Mouse (Mus musculus) myocyte (in vitro differentiated cells): ENCODE measurements around the gene Siva1. TPM values are rescaled to one million over a fixed set of nuclear protein-coding genes. Genes with fewer than 3 reads are reported as not detected.

ENCODE experiments used
- H3K27me3 ChIP-seq: one replicate; pipeline ENCODE4 v1.6.1; 2011; ENCODE audit not compliant: control insufficient read depth, insufficient read depth, insufficient read length
- H3K36me3 ChIP-seq: one replicate; pipeline ENCODE4 v1.6.1; 2011; ENCODE audit not compliant: control insufficient read depth, insufficient read depth
- H3K4me2 ChIP-seq: one replicate; pipeline ENCODE4 v1.6.1; 2011; ENCODE audit warnings: low read depth, control low read depth
- H3K4me3 ChIP-seq: one replicate; pipeline ENCODE4 v1.5.1; 2011; ENCODE audit warnings: mild to moderate bottlenecking, control low read depth, moderate library complexity
- H3K79me2 ChIP-seq: one replicate; pipeline ENCODE4 v1.6.1; 2011; ENCODE audit not compliant: control insufficient read depth, insufficient read depth
- H3ac ChIP-seq: one replicate; pipeline ENCODE4 v1.6.1; 2011; ENCODE audit not compliant: control insufficient read depth, insufficient read length
- CEBPB ChIP-seq: IDR thresholded peaks from 2 replicates; pipeline ENCODE4 v1.6.1; 2011; ENCODE audit warnings: mild to moderate bottlenecking, moderate library complexity; ENCODE audit not compliant: poor library complexity, insufficient read depth, severe bottlenecking
- E2F4 ChIP-seq: IDR thresholded peaks from one replicate; pipeline ENCODE4 v1.6.1; 2011; ENCODE audit warnings: mild to moderate bottlenecking, control low read depth, moderate library complexity; ENCODE audit not compliant: insufficient read depth
- MAX ChIP-seq: IDR thresholded peaks from one replicate; pipeline ENCODE4 v1.6.1; 2011; ENCODE audit warnings: low read depth, mild to moderate bottlenecking, control low read depth
- MYOD1 ChIP-seq, 3 experiments: IDR thresholded peaks; one replicate each; pipeline ENCODE4 v1.6.1; 2011; ENCODE audit warnings: control low read depth in 2 of 3, low read depth in 2 of 3, mild to moderate bottlenecking in 2 of 3, moderate library complexity in 1 of 3; ENCODE audit not compliant: insufficient read length in 2 of 3, control insufficient read depth in 1 of 3
- MYOG ChIP-seq, 3 experiments: IDR thresholded peaks; one replicate each; pipeline ENCODE4 v1.6.1; 2011; ENCODE audit warnings: control low read depth in 2 of 3, low read depth in 2 of 3, mild to moderate bottlenecking in 2 of 3; ENCODE audit not compliant: insufficient read length in 2 of 3, control insufficient read depth in 1 of 3, insufficient read depth in 1 of 3
- POLR2A ChIP-seq: IDR thresholded peaks from one replicate; pipeline ENCODE4 v1.6.1; 2011; ENCODE audit warnings: low read depth, mild to moderate bottlenecking, control low read depth, moderate library complexity; ENCODE audit not compliant: insufficient read length
- POLR2AphosphoS2 ChIP-seq: IDR thresholded peaks from one replicate; pipeline ENCODE4 v1.6.1; 2011; ENCODE audit warnings: low read depth, control low read depth; ENCODE audit not compliant: insufficient read length
- REST ChIP-seq: IDR thresholded peaks from one replicate; pipeline ENCODE4 v1.6.1; 2011; ENCODE audit warnings: mild to moderate bottlenecking, control low read depth, moderate library complexity; ENCODE audit not compliant: insufficient read depth, insufficient read length
- SRF ChIP-seq: IDR thresholded peaks from one replicate; pipeline ENCODE4 v1.6.1; 2011; ENCODE audit warnings: low read depth; ENCODE audit not compliant: control insufficient read depth, insufficient read length
- TCF12 ChIP-seq: IDR thresholded peaks from one replicate; pipeline ENCODE4 v1.6.1; 2011; ENCODE audit warnings: mild to moderate bottlenecking, control low read depth; ENCODE audit not compliant: poor library complexity, insufficient read depth, severe bottlenecking
- TCF3 ChIP-seq: IDR thresholded peaks from one replicate; pipeline ENCODE4 v1.6.1; 2011; ENCODE audit warnings: low read depth, control low read depth; ENCODE audit not compliant: insufficient read length
- USF1 ChIP-seq: IDR thresholded peaks from one replicate; pipeline ENCODE4 v1.6.1; 2011; ENCODE audit warnings: low read depth, mild to moderate bottlenecking, control low read depth, moderate library complexity
- polyA plus RNA-seq: library from polyadenylated mRNA; unstranded; fragments of >200 nt; fragmentation: generic; extraction: Trizol; gene quantifications from one replicate; pipeline ENCODE4 v1.2.1, GENCODE M21; 2012; ENCODE audit warnings: missing spikeins

The Siva1 gene
- polyA plus RNA-seq, 1 experiment: 85.6 TPM

DNA sequence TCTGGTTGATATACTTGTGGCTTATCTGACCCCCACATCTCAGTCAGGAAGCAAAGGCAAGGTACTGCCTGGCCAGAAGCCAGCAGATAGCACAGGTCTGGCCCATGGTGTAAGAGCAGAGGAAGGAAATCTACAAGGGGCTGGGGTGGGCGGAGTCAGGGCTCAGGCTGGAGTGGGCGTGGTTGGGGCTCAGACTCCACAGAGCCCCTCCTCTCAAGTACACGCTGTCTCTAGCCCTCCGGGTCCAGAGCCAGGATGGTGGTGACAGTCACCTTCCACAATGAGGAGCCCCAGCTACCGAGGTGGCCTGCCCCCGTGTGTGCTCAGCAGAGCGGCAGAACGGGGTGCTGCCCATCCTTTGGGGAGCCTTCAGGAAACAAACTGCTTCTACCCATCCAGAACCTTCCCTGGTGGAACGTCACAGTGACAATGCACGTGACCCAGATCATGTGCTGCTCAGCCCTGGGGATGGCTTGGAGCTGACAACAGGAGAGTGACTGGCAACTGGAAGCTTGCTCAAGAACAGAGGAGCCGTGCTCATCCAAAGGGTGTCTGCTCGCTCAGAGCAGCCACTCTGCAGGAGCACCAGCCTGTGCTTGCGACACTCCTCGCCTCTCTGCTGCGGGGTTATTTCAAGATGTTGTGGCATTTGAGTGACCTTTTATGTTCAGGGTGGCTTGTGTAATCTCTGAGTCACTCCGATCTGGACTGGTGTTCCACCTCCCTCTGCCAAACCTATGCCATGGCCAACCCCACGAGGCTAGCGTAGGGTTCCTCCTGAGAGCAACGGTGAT lies 15.4 kb upstream of the Siva1 start:
- Histone ChIP-seq H3K4me2 (peak overlapping the region; percentile 55), H3K27me3 (no peaks in the 10 kb centered on the region), H3K4me3 (no peak overlapping the region), H3K36me3 (no peaks in the 10 kb centered on the region), H3K79me2 (no peaks in the 10 kb centered on the region), H3ac (no peak overlapping the region)
- no peak for TF ChIP-seq MYOD1 (IDR thresholded peaks at IDR 0.05; ENCODE audit: control insufficient read depth in 1 of 3, insufficient read length in 2 of 3, low read depth in 2 of 3)
- TF ChIP-seq USF1: peak; percentile 76
- TF ChIP-seq CEBPB: peak; percentile 48; the same call in 1 of the 2 replicates

DNA sequence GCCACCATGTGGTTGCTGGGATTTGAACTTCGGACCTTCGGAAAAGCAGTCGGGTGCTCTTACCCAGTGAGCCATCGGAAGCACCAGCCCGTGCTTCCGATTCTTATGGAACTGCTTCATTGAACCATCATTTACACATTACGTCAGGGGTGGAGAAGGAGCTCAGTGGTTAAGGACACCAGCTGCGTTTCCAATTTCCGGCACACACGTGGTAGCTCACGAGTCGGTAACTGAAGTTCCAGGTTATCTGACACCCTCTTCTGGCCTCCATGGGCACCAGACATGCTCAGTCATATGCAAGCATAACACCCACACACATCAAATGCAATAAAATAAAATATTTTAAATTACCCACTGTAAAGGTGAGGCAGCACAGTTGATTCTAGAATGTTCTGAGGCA lies 14.4 kb upstream of the Siva1 start:
- Histone ChIP-seq H3K4me2 (no peak overlapping the region), H3K27me3 (no peaks in the 10 kb centered on the region)

DNA sequence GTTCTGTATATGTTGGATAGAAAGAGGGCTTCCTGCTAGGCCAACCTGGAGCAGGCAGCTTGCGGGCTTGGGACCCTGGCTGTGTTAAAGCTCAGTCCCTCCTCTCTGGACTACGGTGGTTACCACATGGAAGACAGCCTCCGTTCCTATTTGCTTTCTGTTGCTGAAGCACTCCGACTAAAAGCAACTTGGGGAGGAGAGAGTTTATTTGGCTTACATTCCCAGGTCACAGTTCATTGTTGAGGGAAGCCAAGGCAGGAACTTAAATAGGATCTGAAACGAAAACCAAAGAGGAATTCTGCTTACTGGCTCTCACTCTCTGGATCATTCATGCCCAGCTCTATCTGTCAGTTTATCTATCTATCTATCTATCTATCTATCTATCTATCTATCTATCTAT lies 13.7 kb upstream of the Siva1 start:
- no peak overlapping the region for H3K4me3 ChIP-seq
- H3K4me2 ChIP-seq: no peak overlapping the region
- H3ac ChIP-seq: no peak overlapping the region
- H3K27me3 ChIP-seq: no peaks in the 10 kb centered on the region
- TF ChIP-seq E2F4 (no peak), POLR2AphosphoS2 (no peak), CEBPB (no peak), POLR2A (no peak), MYOG (IDR thresholded peaks at IDR 0.05; ENCODE audit: control insufficient read depth in 1 of 3, insufficient read depth in 1 of 3, insufficient read length in 2 of 3, low read depth in 2 of 3) (no peak), TCF12 (no peak)
- H3K79me2 ChIP-seq: no peaks in the 10 kb centered on the region
- no peaks in the 10 kb centered on the region for H3K36me3 ChIP-seq

More for the DNA sequence above, 14.4 kb upstream of the Siva1 start:
- TF ChIP-seq POLR2AphosphoS2 (no peak), MAX (no peak), REST (no peak)
- H3ac ChIP-seq: no peak overlapping the region
- no peaks in the 10 kb centered on the region for H3K79me2 ChIP-seq
- H3K36me3 ChIP-seq: no peaks in the 10 kb centered on the region
- no peak overlapping the region for H3K4me3 ChIP-seq

DNA sequence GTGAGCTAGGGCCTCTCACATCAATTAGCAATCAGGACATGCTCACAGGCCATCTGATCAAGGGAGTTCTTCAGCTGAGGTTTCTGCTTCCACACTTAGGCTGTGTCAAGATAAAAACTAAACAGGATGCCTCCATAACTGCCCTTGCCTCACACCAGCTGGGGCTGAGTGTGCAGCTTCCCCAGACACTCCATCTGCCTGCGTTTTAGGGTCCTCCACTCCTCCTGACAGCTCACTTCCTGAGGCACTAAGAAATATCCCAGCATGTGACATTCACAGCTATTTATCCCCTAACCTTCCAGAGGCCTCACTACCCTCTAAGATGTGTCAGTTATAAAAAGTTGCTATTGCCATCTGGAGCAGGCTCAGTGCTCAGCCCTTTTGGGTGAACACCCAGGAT lies 13.0 kb upstream of the Siva1 start:
- Histone ChIP-seq H3K27me3 (no peaks in the 10 kb centered on the region), H3K36me3 (no peaks in the 10 kb centered on the region), H3K4me2 (no peak overlapping the region), H3ac (no peak overlapping the region), H3K79me2 (no peaks in the 10 kb centered on the region), H3K4me3 (no peak overlapping the region)
- TF ChIP-seq SRF: no peak
- no peak for TF ChIP-seq TCF12
- TF ChIP-seq MYOD1 (IDR thresholded peaks at IDR 0.05; ENCODE audit: control insufficient read depth in 1 of 3, insufficient read length in 2 of 3, low read depth in 2 of 3): no peak
- no peak for TF ChIP-seq E2F4
- no peak for TF ChIP-seq REST
- no peak for TF ChIP-seq POLR2AphosphoS2
- no peak for TF ChIP-seq MYOG (IDR thresholded peaks at IDR 0.05; ENCODE audit: control insufficient read depth in 1 of 3, insufficient read depth in 1 of 3, insufficient read length in 2 of 3, low read depth in 2 of 3)
- TF ChIP-seq TCF3: no peak
- no peak for TF ChIP-seq POLR2A

DNA sequence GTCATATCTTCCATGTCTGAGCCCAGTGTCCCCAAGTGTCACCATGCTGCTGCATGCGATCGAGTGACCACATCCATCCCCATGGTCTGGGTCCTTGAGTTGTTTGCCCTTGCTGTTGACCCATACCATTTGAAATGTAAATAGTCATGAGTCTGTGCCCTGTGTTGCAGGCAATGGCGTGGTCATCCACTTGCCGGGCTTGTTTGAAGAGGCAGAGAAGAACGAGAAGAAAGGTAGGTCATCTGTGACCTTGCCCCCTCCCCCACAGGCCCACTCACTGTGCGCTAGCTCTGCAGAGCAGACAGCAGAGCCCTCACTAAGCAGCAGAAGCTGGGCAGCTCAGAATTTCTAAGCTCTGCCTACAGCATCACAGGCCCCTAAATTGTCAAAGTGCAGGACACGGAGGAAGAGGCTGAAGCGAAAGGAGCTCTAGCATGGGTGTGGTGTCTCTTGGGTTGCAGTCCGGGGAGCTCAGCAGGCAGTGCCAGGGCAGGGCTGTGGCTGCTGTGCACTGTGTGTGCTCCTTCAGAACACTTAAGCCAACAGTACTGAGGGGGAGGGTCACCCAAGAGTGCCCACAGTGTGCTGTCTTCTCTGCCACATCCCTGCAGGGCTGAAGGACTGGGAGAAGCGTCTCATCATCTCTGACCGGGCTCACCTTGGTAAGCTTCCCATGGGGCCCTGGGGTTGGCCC lies 12.2 kb upstream of the Siva1 start:
- H3K36me3 ChIP-seq: no peaks in the 10 kb centered on the region
- TF ChIP-seq USF1 (no peak), POLR2AphosphoS2 (no peak), MYOG (IDR thresholded peaks at IDR 0.05; ENCODE audit: control insufficient read depth in 1 of 3, insufficient read depth in 1 of 3, insufficient read length in 2 of 3, low read depth in 2 of 3) (no peak), SRF (no peak), TCF12 (no peak)
- no peaks in the 10 kb centered on the region for H3K79me2 ChIP-seq
- no peak overlapping the region for H3K4me2 ChIP-seq
- no peak overlapping the region for H3K4me3 ChIP-seq
- no peak overlapping the region for H3ac ChIP-seq
- no peaks in the 10 kb centered on the region for H3K27me3 ChIP-seq
